Mouse (Mus musculus): ENCODE measurements around the gene Alox15. TPM values are rescaled to one million over a fixed set of nuclear protein-coding genes. Genes with fewer than 3 reads are reported as not detected.

Gene Alox15
- polyA plus RNA-seq (2014; fragmentation: Nextera tagmentation; extraction: Ambion mirVana) = not detected in 2 replicates

DNA sequence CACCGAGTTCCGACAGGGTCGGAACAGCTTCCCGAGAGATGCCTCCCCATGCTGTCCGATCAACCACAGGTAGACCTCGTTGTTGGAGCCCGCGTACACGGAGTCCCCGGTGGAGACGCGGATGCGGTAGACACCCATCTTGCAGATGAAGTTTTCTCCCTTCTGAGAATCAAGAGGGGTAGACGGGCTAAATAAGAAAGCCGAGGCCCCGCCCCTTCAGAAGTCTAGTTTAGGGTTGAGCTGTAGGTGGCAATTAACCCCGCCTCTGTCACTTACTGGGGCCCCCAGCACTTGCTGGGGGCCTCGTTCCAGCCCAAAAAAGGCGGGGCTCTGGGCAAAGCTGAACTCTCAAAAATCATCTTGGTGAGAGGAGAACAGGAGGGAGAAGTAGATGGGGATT lies at the start of gene Alox15:
TSS of gene Alox15 (minus strand) at position 164 of the 400 bp plus-strand sequence.
- Histone ChIP-seq H3K36me3 (ENCODE audit: control insufficient read depth, insufficient read depth, low read length) (no peaks in the 10 kb centered on the region), H3K4me1 (ENCODE audit: control insufficient read depth, insufficient read depth, low read length) (peaks cover 3% of the 10 kb centered on the region; the same call in 1 of the 2 replicates), H3K27me3 (ENCODE audit: control insufficient read depth, insufficient read depth, low read length) (peaks cover 24% of the 10 kb centered on the region), H3K4me3 (ENCODE audit: low read depth, low read length) (peak within 1 kb of the TSS; percentile 19), H3K9me3 (ENCODE audit: control insufficient read depth, low read length) (no peaks in the 10 kb centered on the region), H3K9ac (ENCODE audit: low read length) (no peak within 1 kb of the TSS), H3K27ac (ENCODE audit: low read depth, low read length) (no peak within 1 kb of the TSS), H3K4me2 (ENCODE audit: low read depth) (peak within 1 kb of the TSS; percentile 60)
- no peak for ATAC-seq (ENCODE audit: insufficient read depth, low FRiP score, low TSS enrichment)
- under 1% methylated on average over 19 of the region's 19 CpGs for WGBS
- no peak for DNase-seq (ENCODE audit: low spot score)

- H3K27ac ChIP-seq (ENCODE audit: low read depth, low read length) = no peak overlapping the region
- WGBS = 86% methylated on average over 5 of the region's 5 CpGs
- H3K4me2 ChIP-seq (ENCODE audit: low read depth) = no peak overlapping the region
- no peaks in the 10 kb centered on the region for H3K27me3 ChIP-seq (ENCODE audit: control insufficient read depth, insufficient read depth, low read length)
- H3K4me3 ChIP-seq (ENCODE audit: low read depth, low read length) = no peak overlapping the region
- no peaks in the 10 kb centered on the region for H3K9me3 ChIP-seq (ENCODE audit: control insufficient read depth, low read length)
- ATAC-seq (ENCODE audit: insufficient read depth, low FRiP score, low TSS enrichment) (no peak), DNase-seq (ENCODE audit: low spot score) (no peak)
- no peaks in the 10 kb centered on the region for H3K4me1 ChIP-seq (ENCODE audit: control insufficient read depth, insufficient read depth, low read length)
- peaks cover 7% of the 10 kb centered on the region; the same call in 1 of the 2 replicates for H3K36me3 ChIP-seq (ENCODE audit: control insufficient read depth, insufficient read depth, low read length)
- no peak overlapping the region for H3K9ac ChIP-seq (ENCODE audit: low read length)
Observed at GRCm38 (mm10) chr11:70389421-70389820, 37.6 kb upstream of the Alox15 start.

GRCm38 (mm10) chr11:70387436-70387835 lies 35.6 kb upstream of the Alox15 start:
- ATAC-seq (ENCODE audit: insufficient read depth, low FRiP score, low TSS enrichment) (no peak), DNase-seq (ENCODE audit: low spot score) (no peak)
- no peak overlapping the region for H3K4me2 ChIP-seq (ENCODE audit: low read depth)
- no peaks in the 10 kb centered on the region for H3K9me3 ChIP-seq (ENCODE audit: control insufficient read depth, low read length)
- H3K27ac ChIP-seq (ENCODE audit: low read depth, low read length) = no peak overlapping the region
- H3K27me3 ChIP-seq (ENCODE audit: control insufficient read depth, insufficient read depth, low read length) = no peaks in the 10 kb centered on the region
- H3K9ac ChIP-seq (ENCODE audit: low read length) = no peak overlapping the region
- peaks cover 1% of the 10 kb centered on the region; the same call in 1 of the 2 replicates for H3K36me3 ChIP-seq (ENCODE audit: control insufficient read depth, insufficient read depth, low read length)
- H3K4me1 ChIP-seq (ENCODE audit: control insufficient read depth, insufficient read depth, low read length) = no peaks in the 10 kb centered on the region
- WGBS = 90% methylated on average over 5 of the region's 5 CpGs
- H3K4me3 ChIP-seq (ENCODE audit: low read depth, low read length) = no peak overlapping the region

GRCm38 (mm10) chr11:70384136-70384535 lies 32.3 kb upstream of the Alox15 start:
- H3K4me2 ChIP-seq (ENCODE audit: low read depth) = no peak overlapping the region
- no peak overlapping the region for H3K27ac ChIP-seq (ENCODE audit: low read depth, low read length)
- H3K27me3 ChIP-seq (ENCODE audit: control insufficient read depth, insufficient read depth, low read length) = no peaks in the 10 kb centered on the region
- no peaks in the 10 kb centered on the region for H3K9me3 ChIP-seq (ENCODE audit: control insufficient read depth, low read length)
- H3K36me3 ChIP-seq (ENCODE audit: control insufficient read depth, insufficient read depth, low read length) = no peaks in the 10 kb centered on the region
- H3K4me3 ChIP-seq (ENCODE audit: low read depth, low read length) = no peak overlapping the region
- ATAC-seq (ENCODE audit: insufficient read depth, low FRiP score, low TSS enrichment) = no peak
- no peak for DNase-seq (ENCODE audit: low spot score)
- 51% methylated on average over 3 of the region's 3 CpGs for WGBS
- no peaks in the 10 kb centered on the region for H3K4me1 ChIP-seq (ENCODE audit: control insufficient read depth, insufficient read depth, low read length)
- H3K9ac ChIP-seq (ENCODE audit: low read length) = no peak overlapping the region

DNA sequence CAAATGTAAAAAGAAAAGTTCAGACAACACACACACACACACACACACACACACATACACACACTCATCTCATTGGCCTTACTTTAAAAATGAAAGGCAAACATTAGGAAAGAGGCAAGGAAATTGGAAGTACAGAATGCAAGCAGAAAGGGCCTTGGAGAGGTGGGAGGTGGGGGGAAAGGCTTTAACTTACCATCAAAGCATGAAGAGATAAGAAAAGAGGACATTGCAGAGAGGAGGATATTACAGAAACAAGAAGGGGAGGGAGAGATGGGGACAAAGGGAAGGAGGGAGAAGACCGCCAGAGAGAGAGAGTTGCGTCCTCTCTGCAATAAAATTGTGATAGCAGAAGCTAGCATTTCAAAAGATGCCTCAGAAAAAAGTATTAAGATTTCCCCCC lies 29.5 kb upstream of the Alox15 start:
- 82% methylated on average over 2 of the region's 2 CpGs for WGBS
- H3K27me3 ChIP-seq (ENCODE audit: control insufficient read depth, insufficient read depth, low read length) = no peaks in the 10 kb centered on the region
- H3K4me1 ChIP-seq (ENCODE audit: control insufficient read depth, insufficient read depth, low read length) = no peaks in the 10 kb centered on the region
- no peaks in the 10 kb centered on the region for H3K9me3 ChIP-seq (ENCODE audit: control insufficient read depth, low read length)
- no peak overlapping the region for H3K4me2 ChIP-seq (ENCODE audit: low read depth)
- ATAC-seq (ENCODE audit: insufficient read depth, low FRiP score, low TSS enrichment) = no peak
- H3K36me3 ChIP-seq (ENCODE audit: control insufficient read depth, insufficient read depth, low read length) = no peaks in the 10 kb centered on the region
- no peak overlapping the region for H3K27ac ChIP-seq (ENCODE audit: low read depth, low read length)
- no peak for DNase-seq (ENCODE audit: low spot score)
- H3K4me3 ChIP-seq (ENCODE audit: low read depth, low read length) = no peak overlapping the region
- no peak overlapping the region for H3K9ac ChIP-seq (ENCODE audit: low read length)

DNA sequence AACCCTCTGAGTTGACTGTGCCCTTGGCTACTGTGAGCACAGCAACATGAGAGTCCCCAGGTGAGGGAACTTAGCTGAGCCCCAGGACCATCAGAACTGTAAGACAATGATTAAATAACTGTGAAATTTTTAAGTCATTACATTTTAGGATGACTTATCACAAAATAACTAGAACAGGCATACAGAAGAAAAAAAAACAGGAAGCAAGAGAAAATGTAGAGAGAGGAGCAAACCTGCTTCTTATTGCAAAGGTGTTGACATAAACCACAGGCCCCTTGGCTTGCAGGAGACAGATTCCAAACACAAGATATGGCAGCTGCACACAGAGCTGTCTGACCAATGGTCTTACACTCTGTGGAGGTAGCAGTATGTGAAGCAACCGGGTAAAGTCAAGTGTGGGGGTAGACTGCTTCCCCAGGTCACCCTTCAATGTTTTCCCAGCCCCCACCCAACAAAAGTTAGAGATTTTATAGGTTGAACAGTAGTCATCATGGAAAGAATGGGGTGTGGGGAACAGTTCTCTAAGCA lies 28.7 kb upstream of the Alox15 start:
- no peak for ATAC-seq (ENCODE audit: insufficient read depth, low FRiP score, low TSS enrichment)
- Histone ChIP-seq H3K4me3 (ENCODE audit: low read depth, low read length) (no peak overlapping the region), H3K4me1 (ENCODE audit: control insufficient read depth, insufficient read depth, low read length) (no peaks in the 10 kb centered on the region), H3K27me3 (ENCODE audit: control insufficient read depth, insufficient read depth, low read length) (no peaks in the 10 kb centered on the region), H3K9me3 (ENCODE audit: control insufficient read depth, low read length) (no peaks in the 10 kb centered on the region), H3K36me3 (ENCODE audit: control insufficient read depth, insufficient read depth, low read length) (no peaks in the 10 kb centered on the region), H3K27ac (ENCODE audit: low read depth, low read length) (no peak overlapping the region), H3K9ac (ENCODE audit: low read length) (no peak overlapping the region), H3K4me2 (ENCODE audit: low read depth) (no peak overlapping the region)
- WGBS = 92% methylated on average over 1 of the region's 1 CpGs
- DNase-seq (ENCODE audit: low spot score) = no peak

DNA sequence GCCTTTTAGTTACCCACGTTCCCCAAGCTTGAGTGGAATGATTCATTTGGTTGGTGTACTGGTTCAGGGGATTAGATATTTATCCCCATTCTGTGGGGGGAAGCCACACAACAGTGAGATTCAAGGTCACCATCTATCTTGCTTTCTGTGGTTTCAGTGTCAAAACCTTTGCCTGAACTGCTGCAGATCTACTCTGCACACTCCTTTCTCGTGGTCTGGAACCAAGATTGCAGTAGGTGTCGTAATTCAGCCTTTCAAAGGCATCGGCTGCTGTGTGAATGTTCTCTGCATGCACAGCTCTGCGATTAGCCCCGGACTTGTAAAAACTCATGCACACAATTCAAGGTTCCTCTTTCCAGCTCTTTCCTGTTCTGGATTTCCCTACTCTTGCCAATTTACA lies 24.2 kb upstream of the Alox15 start:
- no peaks in the 10 kb centered on the region for H3K36me3 ChIP-seq (ENCODE audit: control insufficient read depth, insufficient read depth, low read length)
- H3K9ac ChIP-seq (ENCODE audit: low read length) = no peak overlapping the region
- no peaks in the 10 kb centered on the region for H3K9me3 ChIP-seq (ENCODE audit: control insufficient read depth, low read length)
- H3K4me2 ChIP-seq (ENCODE audit: low read depth) = no peak overlapping the region
- H3K27me3 ChIP-seq (ENCODE audit: control insufficient read depth, insufficient read depth, low read length) = no peaks in the 10 kb centered on the region
- ATAC-seq (ENCODE audit: insufficient read depth, low FRiP score, low TSS enrichment) (no peak), DNase-seq (ENCODE audit: low spot score) (no peak)
- no peaks in the 10 kb centered on the region for H3K4me1 ChIP-seq (ENCODE audit: control insufficient read depth, insufficient read depth, low read length)
- H3K27ac ChIP-seq (ENCODE audit: low read depth, low read length) = no peak overlapping the region
- no peak overlapping the region for H3K4me3 ChIP-seq (ENCODE audit: low read depth, low read length)
- WGBS = 76% methylated on average over 6 of the region's 6 CpGs

GRCm38 (mm10) chr11:70374302-70374701 lies 22.5 kb upstream of the Alox15 start:
- no peaks in the 10 kb centered on the region for H3K4me1 ChIP-seq (ENCODE audit: control insufficient read depth, insufficient read depth, low read length)
- H3K36me3 ChIP-seq (ENCODE audit: control insufficient read depth, insufficient read depth, low read length) = no peaks in the 10 kb centered on the region
- no peak overlapping the region for H3K27ac ChIP-seq (ENCODE audit: low read depth, low read length)
- no peak overlapping the region for H3K4me3 ChIP-seq (ENCODE audit: low read depth, low read length)
- ATAC-seq (ENCODE audit: insufficient read depth, low FRiP score, low TSS enrichment) (no peak), DNase-seq (ENCODE audit: low spot score) (no peak)
- WGBS = 83% methylated on average over 3 of the region's 3 CpGs
- no peak overlapping the region for H3K4me2 ChIP-seq (ENCODE audit: low read depth)
- no peak overlapping the region for H3K9ac ChIP-seq (ENCODE audit: low read length)
- H3K9me3 ChIP-seq (ENCODE audit: control insufficient read depth, low read length) = no peaks in the 10 kb centered on the region
- no peaks in the 10 kb centered on the region for H3K27me3 ChIP-seq (ENCODE audit: control insufficient read depth, insufficient read depth, low read length)

DNA sequence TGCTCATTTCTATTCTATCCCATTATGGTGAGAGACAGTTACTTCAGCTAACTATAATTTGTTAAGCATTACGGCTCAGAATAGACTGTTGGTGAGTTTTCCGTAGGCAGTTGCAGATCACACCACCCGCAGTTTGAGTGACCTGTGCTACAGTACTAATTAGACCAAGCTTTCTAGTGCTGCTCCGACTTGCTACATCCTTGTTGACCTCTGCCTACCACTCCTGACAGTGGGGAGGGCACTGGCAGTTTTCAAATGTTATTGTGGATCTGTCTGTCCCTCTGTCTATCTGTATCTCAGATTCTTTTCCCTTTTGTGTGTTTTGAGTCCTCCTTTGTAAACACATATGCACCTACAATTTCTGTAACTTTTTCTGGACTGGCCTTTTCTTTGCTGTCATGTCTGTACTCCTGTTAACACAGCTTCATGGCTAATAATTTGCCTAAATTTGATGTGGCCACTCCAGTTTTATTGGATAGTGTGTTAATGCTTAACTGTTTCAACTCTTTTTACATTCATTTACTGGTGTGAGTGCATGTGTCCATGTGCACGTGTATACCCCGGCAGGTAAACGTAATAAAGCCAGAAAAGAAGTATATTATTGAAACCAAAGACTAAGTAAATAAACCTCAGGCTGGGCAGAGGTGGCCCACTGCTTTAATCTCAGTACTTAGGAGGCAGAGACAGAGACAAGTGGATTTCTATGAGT lies 21.2 kb upstream of the Alox15 start:
- WGBS = 82% methylated on average over 7 of the region's 7 CpGs
- no peak overlapping the region for H3K9ac ChIP-seq (ENCODE audit: low read length)

More for the DNA sequence above, 21.2 kb upstream of the Alox15 start:
- Histone ChIP-seq H3K27me3 (ENCODE audit: control insufficient read depth, insufficient read depth, low read length) (no peaks in the 10 kb centered on the region), H3K9me3 (ENCODE audit: control insufficient read depth, low read length) (no peaks in the 10 kb centered on the region), H3K4me1 (ENCODE audit: control insufficient read depth, insufficient read depth, low read length) (no peaks in the 10 kb centered on the region), H3K4me2 (ENCODE audit: low read depth) (no peak overlapping the region), H3K36me3 (ENCODE audit: control insufficient read depth, insufficient read depth, low read length) (no peaks in the 10 kb centered on the region), H3K4me3 (ENCODE audit: low read depth, low read length) (no peak overlapping the region), H3K27ac (ENCODE audit: low read depth, low read length) (no peak overlapping the region)
- no peak for ATAC-seq (ENCODE audit: insufficient read depth, low FRiP score, low TSS enrichment)
- DNase-seq (ENCODE audit: low spot score) = no peak
